Mouse (Mus musculus) lung, adult 2 months (tissue): ENCODE measurements around the gene Tap2.

ENCODE experiments used
- CTCF ChIP-seq: fragments of 200-500 bp; IDR thresholded peaks from 2 replicates; pipeline ENCODE4 v1.5.1; 2011; ENCODE audit warnings: mild to moderate bottlenecking, low read length, control low read depth; ENCODE audit not compliant: insufficient read depth
- POLR2A ChIP-seq: fragments of 200-500 bp; IDR thresholded peaks from 2 replicates; pipeline ENCODE4 v1.6.1; 2011; ENCODE audit warnings: low read depth, mild to moderate bottlenecking, control low read depth, low read length, borderline replicate concordance; ENCODE audit errors: extremely low read depth

DNA sequence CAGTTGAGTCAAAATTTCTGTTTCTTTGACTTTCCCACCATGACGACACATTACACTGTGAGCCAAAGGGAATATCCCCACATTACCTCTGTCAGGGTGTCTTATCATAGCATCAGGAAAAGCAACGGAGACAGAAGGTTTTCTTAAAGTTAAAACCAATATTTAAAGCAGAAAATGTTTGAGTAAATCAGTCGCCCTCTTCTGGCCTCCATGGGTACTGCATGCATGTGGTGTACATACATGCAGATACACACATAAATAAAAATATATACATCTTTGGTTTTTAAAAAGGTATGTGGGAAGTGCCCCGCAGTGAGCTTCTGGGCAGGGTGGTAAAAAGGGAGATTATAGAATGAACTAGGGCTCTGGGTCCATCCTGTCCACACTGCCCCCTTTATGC, 26.1 kb upstream of the Tap2 start:
- TF ChIP-seq POLR2A (no peak), CTCF (no peak)
